In the genomic region with DNA sequence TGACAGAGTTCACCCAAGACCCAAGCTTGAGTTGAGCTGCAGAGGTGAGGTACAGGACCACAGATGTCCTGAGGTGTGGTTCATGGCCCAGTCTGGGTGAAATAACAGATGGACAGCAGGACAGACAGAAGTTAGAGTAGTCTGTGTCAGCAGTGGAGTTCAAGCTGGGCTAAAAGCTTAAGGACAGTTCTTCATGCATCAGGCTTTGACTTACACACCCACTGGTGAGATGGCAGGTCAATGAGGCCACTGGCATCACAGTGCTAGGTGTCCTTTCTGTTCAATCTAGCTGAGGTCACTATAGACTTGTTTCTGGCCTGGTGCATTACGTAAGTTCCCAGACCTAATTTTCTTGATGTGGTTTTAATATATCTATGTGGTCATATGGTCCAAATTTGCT, we compare ENCODE assay signal across 13 mouse cellular contexts.
"Had no signal": no experiment of that assay in that cellular context is flagged by ENCODE, and none has a peak within 500 bp of the region (broad histone marks: within the 10 kb centered on the region; RNA-seq: fewer than 3 reads in every experiment).

No protein-coding gene starts in this region.

- H3K4me1 ChIP-seq: intestine, embryonic 15.5 days; midbrain, embryonic 10.5 days had no signal

- DNase-seq: kidney, adult 18-20 months; kidney, postnatal 10 days; lung, embryonic 14.5 days; lung, postnatal 10 days; lung, postnatal 4 days; midbrain, embryonic 14.5 days; right cerebral cortex, postnatal 14 days; thymus, adult 18-20 months; thymus, postnatal 25 days had no signal

- H3K9me3 ChIP-seq: intestine, embryonic 15.5 days; limb, embryonic 15.5 days; midbrain, embryonic 10.5 days; neural tube, embryonic 13.5 days had no signal

- H3K4me2 ChIP-seq: intestine, embryonic 15.5 days; limb, embryonic 15.5 days; lung, embryonic 14.5 days; neural tube, embryonic 13.5 days had no signal

- H3K4me3 ChIP-seq: intestine, embryonic 15.5 days; limb, embryonic 15.5 days; midbrain, embryonic 10.5 days; neural tube, embryonic 13.5 days had no signal

- H3K27ac ChIP-seq: intestine, embryonic 15.5 days; limb, embryonic 15.5 days; midbrain, embryonic 10.5 days; neural tube, embryonic 13.5 days had no signal

- ATAC-seq: intestine, embryonic 15.5 days had no signal

- H3K36me3 ChIP-seq: intestine, embryonic 15.5 days; limb, embryonic 15.5 days; midbrain, embryonic 10.5 days; neural tube, embryonic 13.5 days had no signal

- H3K27me3 ChIP-seq: intestine, embryonic 15.5 days; limb, embryonic 15.5 days; neural tube, embryonic 13.5 days had no signal

- H3K9ac ChIP-seq: intestine, embryonic 15.5 days; limb, embryonic 15.5 days; lung, embryonic 14.5 days; neural tube, embryonic 13.5 days had no signal
